Mouse (Mus musculus) olfactory bulb, adult 2 months (tissue): ENCODE results near the gene Nlrp6. TPM values are rescaled to one million over a fixed set of nuclear protein-coding genes. Genes with fewer than 3 reads are reported as not detected.
A peak's percentile ranks its signal among the peaks of the same experiment; 100 is the strongest.
"Not testable (repeated sequence)": the region's sequence is repeated elsewhere in the genome, so short reads cannot be mapped to it uniquely, and the experiment has no call there.

Experiments
- H3K27ac ChIP-seq: fragments of 200-500 bp; 2 replicates; pipeline ENCODE4 v1.5.1; 2012; ENCODE audit warnings: low read depth, low read length; ENCODE audit not compliant: insufficient read depth
- H3K4me1 ChIP-seq: fragments of 200-500 bp; 2 replicates; pipeline ENCODE4 v1.6.1; 2012; ENCODE audit warnings: low read length; ENCODE audit not compliant: control insufficient read depth, insufficient read depth
- H3K4me3 ChIP-seq: fragments of 200-500 bp; 2 replicates; pipeline ENCODE4 v1.5.1; 2012; ENCODE audit warnings: mild to moderate bottlenecking, low read depth, low read length, moderate library complexity; ENCODE audit not compliant: insufficient read depth
- CTCF ChIP-seq: fragments of 200-500 bp; IDR thresholded peaks from 2 replicates; pipeline ENCODE4 v1.5.1; 2012; ENCODE audit warnings: low read depth, mild to moderate bottlenecking, low read length, moderate library complexity; ENCODE audit not compliant: insufficient read depth
- POLR2A ChIP-seq: fragments of 200-500 bp; IDR thresholded peaks from 2 replicates; pipeline ENCODE4 v1.6.1; 2012; ENCODE audit warnings: mild to moderate bottlenecking, low read depth, low read length, moderate library complexity; ENCODE audit not compliant: insufficient read depth
- WGBS: fragments of 180-500 bp; shearing (Covaris S2); methylation state at CpG from one replicate; pipeline ENCODE4 v1.1.7; 2018; 5-methylcytosine and 5-hydroxymethylcytosine counted together
- polyA plus RNA-seq: library from polyadenylated mRNA; stranded (reverse); fragments of >200 nt; gene quantifications from 2 replicates; pipeline ENCODE4 v1.2.4, GENCODE M21; 2012; ENCODE audit warnings: low replicate concordance; ENCODE audit not compliant: missing spikeins, insufficient read depth, insufficient read length

Nlrp6 gene
- polyA plus RNA-seq, 1 experiment: not detected

DNA sequence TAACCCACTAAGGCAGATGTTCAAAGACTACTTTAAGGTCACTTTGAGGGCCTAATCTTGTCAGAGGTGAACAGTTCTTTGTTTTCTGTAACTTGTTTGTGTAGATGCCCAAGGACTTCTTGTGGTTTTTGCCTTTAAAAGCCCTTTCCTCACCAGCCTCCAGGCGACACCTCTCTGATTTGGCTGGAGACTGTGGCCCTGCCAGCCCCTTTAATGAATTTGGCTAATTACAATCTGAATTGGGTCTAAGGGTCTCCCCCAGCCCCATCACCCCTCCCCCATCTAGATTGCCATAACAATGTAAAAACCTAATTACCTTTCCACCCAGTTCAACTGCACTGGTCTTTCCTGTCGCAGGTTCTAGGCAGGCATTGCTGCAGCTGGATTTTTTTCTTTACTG is 42.0 kb downstream of the Nlrp6 start:
- WGBS: 84% methylated on average over 2 of the region's 2 CpGs
- Histone ChIP-seq H3K4me1 (peaks cover 1% of the 10 kb centered on the region; the same call in 1 of the 2 replicates), H3K27ac (no peak overlapping the region), H3K4me3 (no peak overlapping the region)
- TF ChIP-seq POLR2A (no peak), CTCF (no peak)

DNA sequence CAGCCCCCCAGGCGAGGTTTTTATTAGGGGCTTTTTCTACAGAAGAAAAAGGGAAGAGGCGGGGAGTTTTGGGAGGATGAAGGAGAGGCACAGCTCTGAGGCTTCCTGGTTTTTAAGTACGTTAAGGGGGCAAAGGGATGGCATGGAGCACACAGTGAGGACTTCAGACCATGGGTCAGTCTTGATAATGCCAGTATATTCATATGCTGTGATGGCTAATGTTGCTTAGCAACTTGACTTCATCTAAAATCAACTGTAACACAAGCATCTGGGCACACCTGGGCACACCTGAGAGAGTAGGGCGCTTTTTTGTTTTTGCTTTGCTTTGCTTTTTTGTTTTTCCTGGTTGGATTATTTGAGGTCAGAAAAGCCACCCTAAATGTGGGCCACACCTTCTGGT is 46.2 kb downstream of the Nlrp6 start, which contains the start of gene Ifitm1:
TSS of gene Ifitm1 (plus strand) at position 301 of the 400 bp plus-strand sequence.
- TF ChIP-seq CTCF (no peak), POLR2A (no peak)
- 91% methylated on average over 4 of the region's 4 CpGs for WGBS

DNA sequence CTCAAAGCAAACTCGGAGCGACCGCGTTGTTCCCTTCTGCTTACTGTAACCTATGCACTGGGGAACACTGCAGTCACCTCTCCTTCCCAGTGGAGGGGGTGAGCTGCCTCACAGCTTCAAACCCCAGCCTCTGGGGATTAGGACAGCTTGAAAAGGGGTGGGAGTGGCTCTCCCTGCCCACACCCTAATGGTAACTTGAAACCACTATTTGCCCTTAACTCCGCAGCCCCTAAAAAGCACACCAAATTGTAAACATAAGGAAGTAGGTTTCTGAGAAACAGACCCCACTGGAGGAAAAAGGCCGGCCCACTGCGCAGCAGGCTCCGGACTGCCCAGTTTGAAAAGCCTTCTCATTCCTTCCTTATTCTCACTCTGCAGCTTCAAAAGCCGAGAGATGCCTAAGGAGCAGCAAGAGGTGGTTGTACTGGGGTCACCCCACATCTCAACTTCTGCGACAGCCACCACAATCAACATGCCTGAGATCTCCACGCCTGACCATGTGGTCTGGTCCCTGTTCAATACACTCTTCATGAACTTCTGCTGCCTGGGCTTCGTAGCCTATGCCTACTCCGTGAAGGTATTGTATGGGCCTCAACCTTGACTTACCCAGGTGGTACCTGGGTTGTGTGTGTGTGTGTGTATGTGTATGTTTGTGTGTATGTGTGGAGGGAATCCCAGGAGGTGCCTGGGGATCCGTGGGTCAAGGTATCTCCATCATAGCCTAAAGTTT is 47.3 kb downstream of the Nlrp6 start:
- TF ChIP-seq CTCF (no peak), POLR2A (no peak)
- H3K27ac ChIP-seq: no peak overlapping the region
- 54% methylated on average over 14 of the region's 14 CpGs for WGBS
- no peak overlapping the region for H3K4me3 ChIP-seq
- peaks cover 6% of the 10 kb centered on the region; the same call in 1 of the 2 replicates for H3K4me1 ChIP-seq

More for the DNA sequence above, 46.2 kb downstream of the Nlrp6 start, which contains the start of gene Ifitm1:
- Histone ChIP-seq H3K27ac (no peak within 1 kb of the TSS), H3K4me3 (no peak within 1 kb of the TSS), H3K4me1 (peaks cover 6% of the 10 kb centered on the region; the same call in 1 of the 2 replicates)

DNA sequence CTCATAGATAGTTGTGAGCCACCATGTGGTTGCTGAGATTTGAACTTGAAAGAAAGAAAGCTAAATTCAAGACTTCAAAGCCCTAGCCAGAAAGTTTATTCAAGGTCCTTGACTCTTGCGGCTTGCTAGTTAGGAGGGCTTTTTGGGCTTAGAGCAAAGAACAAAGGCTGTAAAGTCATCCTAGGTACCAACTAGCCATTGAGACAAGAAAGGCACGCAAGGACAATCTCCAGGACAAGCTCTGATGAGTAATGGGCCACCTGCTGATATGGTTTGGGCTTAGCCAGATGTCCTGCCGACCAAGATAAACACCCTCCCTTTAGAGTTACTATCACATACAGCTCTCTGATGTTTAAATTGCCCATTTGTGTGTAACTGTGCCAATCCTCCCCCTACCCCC is 48.0 kb downstream of the Nlrp6 start:
- H3K27ac ChIP-seq, H3K4me1 ChIP-seq, H3K4me3 ChIP-seq: not testable (repeated sequence)
- 57% methylated on average over 3 of the region's 3 CpGs for WGBS

DNA sequence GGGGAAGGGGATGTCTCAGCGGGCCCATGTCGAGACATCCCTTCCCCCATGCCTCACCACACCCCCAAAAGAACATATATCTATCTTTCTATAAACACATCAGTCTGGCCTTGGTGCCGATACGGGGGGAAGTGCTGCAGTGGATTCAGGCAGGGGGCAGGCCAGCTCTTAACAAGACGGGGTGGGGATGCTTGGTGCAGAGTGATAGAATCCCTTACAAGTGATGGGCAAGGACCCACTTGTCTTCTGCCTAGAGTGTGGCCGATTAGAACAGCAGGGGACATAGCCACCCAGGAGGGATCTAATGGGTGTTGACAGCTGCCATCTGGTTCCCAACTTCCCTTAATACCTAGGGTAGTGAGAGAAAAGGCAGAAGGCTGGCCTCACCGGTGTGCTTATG is 50.2 kb downstream of the Nlrp6 start:
- TF ChIP-seq CTCF (no peak), POLR2A (no peak)
- Histone ChIP-seq H3K4me3 (no peak overlapping the region), H3K4me1 (peaks cover 9% of the 10 kb centered on the region), H3K27ac (no peak overlapping the region)
- 69% methylated on average over 7 of the region's 7 CpGs for WGBS

DNA sequence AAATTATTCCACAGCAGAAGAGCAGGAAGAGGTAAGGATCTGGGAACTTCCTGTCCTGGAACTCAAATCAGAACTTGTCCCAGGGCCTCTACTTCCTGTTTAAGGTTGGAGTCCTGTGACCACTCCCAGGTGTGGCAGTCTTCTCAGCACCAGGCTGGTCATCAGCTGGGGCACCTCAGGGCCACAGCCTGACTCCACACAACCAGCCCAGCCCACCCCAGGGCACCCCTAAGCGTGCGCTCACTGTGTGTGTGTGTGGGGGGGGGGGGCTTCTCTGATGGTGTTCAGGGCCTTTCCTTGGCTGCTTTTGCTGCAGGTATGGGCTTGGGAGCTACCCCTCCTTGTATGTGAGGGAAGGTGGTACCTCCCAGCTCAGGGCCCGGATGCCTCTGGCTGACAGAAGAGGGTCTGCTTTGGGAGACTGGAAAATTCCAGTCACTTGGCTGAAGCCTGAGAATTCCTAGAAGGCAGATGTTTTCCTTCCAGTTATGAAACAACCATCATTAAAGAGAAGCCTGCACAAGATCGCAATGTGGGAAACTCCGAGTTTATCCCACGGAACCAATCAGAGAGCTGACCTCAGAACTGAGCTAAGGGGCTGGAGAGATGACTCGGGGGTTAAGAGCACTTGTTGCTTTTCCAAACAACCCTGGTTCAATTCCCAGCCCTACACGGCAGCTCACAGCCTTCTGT is 50.9 kb downstream of the Nlrp6 start:
- no peak overlapping the region for H3K27ac ChIP-seq
- no peak for TF ChIP-seq POLR2A
- TF ChIP-seq CTCF: no peak
- H3K4me3 ChIP-seq: no peak overlapping the region
- 83% methylated on average over 8 of the region's 8 CpGs for WGBS
- peaks cover 9% of the 10 kb centered on the region for H3K4me1 ChIP-seq

DNA sequence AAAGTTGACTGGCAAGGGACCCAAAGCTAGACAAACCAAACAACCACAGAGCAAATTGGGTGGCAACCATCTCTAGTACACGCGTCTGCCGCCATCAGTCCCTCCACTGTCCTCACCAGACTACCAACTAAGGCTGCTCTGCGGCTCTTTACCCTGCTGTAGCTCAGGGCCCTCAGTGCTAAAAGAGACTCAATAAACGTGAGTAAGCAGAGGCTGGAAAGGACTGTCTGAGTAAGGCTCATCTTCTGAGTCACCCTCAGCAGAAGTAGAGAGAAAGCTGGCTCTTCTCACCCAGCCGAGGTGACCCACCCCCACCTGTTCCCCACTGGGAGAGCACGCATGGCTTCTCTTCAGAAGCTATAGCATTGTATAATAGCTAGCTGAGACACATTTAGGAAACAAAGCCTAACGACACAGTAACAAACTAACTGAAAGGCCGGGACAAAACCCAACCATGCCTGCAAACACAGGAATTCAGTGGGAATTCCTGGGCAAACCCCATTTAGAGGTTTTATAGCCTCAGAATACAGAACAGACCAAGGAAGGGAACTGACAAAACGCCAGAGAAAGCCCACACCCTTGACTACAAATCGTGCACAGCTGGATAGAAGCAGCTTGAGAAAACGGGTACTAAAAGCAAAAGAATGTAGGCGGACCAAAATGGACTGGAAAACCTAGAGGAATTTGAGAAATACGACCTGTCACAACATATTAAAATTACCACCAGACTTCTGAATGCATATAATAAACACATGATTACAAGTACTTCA is 52.9 kb downstream of the Nlrp6 start:
- WGBS: 27% methylated on average over 14 of the region's 14 CpGs
- no peak overlapping the region for H3K4me3 ChIP-seq
- TF ChIP-seq POLR2A (no peak), CTCF (no peak)
- peak overlapping the region; percentile 54; the same call in 1 of the 2 replicates for H3K27ac ChIP-seq
- H3K4me1 ChIP-seq: peaks cover 5% of the 10 kb centered on the region; the same call in 1 of the 2 replicates

DNA sequence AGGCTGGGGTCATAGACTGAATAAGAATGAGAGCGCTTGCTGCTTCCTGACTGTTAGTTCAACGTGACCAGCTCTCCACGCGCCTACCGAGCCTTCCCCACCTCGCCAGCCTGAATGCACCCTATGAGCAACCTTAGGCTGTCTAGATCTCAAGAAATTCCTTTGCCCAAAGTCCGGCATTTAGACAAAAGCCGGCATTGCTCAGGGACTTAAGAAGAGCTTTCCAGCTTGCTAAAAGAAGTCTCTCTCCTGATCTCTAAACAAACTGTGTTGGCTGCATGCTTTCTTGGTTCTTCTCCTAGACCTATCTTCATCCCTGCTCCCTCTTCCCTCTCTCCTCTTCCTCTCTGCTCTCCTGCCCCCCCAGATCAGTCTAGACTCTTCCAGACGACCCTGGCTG is 54.2 kb downstream of the Nlrp6 start:
- no peak for TF ChIP-seq CTCF
- no peak for TF ChIP-seq POLR2A
- Histone ChIP-seq H3K4me1 (peaks cover 3% of the 10 kb centered on the region; the same call in 1 of the 2 replicates), H3K27ac (no peak overlapping the region), H3K4me3 (no peak overlapping the region)
- WGBS: 51% methylated on average over 9 of the region's 9 CpGs

DNA sequence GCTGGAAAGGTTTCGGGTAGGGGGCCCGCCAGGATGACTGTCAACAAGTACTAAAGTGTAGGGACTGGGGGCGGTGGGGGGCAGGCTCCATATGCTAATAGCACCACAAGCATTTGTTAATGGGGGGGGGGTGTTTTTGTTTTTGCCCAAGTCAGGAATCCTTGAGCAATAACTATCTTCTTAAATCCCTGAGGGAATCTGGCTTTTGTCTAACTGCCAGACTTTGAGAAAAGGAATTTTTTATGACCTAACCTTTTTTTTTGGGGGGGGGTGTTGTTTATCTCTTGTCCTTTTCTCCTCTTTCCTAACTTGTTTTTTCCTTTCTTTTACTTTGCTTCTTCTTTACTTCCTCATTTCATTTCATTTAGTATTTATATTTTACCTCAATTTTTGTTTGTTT is 54.8 kb downstream of the Nlrp6 start:
- WGBS: 53% methylated on average over 3 of the region's 3 CpGs
- Histone ChIP-seq H3K4me1 (peaks cover 3% of the 10 kb centered on the region; the same call in 1 of the 2 replicates), H3K27ac (no peak overlapping the region), H3K4me3 (no peak overlapping the region)
- no peak for TF ChIP-seq CTCF
- TF ChIP-seq POLR2A: no peak

DNA sequence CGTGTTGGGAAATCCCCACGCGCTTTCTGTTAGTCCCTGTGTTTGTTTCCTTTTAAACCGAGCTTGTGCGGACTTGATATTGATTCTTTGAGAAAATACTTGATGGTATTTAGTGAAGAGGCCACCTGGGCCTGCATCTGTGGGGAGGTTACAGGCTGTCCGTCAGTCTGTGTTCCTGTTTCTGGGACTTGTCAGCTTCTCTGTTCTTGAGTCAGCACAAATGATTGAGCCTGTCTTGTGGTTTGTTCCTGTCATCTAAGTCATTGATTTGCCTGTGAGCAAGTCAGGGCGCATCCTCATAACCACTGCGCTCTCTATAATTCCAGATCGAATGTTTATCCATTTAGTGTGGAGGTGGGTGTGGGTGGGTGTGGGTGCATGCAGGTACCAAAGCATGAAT is 56.0 kb downstream of the Nlrp6 start:
- H3K4me3 ChIP-seq, H3K27ac ChIP-seq, H3K4me1 ChIP-seq: not testable (repeated sequence)
- WGBS: 96% methylated on average over 9 of the region's 9 CpGs
